Mouse (Mus musculus) retina, postnatal 1 day (tissue): ENCODE results near the gene Lyzl4.
A peak's percentile ranks its signal among the peaks of the same experiment; 100 is the strongest.
"Not testable (repeated sequence)": the region's sequence is repeated elsewhere in the genome, so short reads cannot be mapped to it uniquely, and the experiment has no call there.

ENCODE experiments used
- DNase-seq: peaks from one replicate; pipeline ENCODE4 v3.0.0-alpha.2; 2012

The Lyzl4 gene

DNA sequence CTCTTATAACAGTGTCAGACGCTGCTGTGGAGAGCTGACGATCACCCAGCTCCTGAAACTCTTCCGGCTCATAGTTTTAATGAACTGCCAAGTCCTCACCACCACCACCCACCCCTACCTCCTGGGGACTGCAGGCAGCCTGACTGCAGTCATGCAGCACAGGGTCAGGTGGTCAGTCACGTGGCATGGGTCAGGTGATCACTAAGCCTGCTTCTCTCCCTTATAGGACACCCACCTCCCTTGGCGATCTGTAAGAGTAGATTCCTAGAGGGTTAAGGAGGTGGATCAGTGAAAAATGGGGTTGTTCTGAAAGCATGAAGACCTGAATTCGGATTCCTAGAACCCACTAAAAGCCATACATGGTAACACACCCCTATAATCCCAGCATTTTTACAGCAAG is 42.3 kb downstream of the Lyzl4 start:
- DNase-seq = no peak

DNA sequence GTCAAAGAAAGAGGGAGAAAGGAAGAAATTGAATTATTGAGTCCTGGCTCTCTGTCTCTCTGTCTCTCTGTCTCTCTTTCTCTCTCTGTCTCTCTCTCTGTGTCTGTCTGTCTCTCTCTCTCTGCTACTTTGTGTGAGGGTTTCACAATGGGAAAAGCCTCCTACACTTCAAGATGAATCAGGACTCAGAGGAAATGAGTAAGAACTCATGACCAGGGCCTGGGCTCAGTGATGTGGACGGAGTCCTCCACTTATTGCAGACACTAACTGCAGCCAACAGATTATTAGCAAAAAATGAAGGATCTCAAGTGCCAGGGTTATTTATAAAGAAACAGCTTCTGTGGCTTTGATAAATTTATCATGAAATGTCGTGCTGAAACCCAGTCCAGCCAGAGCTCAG is 43.8 kb downstream of the Lyzl4 start:
- DNase-seq = no peak

DNA sequence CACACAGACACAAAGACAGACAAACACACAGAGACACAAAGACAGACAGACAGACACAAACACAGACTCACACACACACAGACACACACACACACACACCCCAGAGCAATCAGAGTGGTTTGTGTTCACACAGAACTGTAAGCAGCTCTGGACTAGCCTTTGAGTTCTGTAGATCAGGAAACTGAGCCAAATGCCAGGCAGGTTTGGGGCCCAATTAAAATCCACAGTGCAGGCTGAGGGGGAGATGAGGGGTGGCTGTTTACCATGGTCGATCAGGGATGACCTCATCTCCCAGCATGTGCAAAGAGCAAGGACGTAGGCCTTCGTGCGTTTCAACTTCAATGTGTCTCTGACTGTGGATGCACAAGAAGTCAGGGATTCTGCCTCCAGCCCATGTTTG is 47.1 kb downstream of the Lyzl4 start:
- DNase-seq = peak; percentile 27

DNA sequence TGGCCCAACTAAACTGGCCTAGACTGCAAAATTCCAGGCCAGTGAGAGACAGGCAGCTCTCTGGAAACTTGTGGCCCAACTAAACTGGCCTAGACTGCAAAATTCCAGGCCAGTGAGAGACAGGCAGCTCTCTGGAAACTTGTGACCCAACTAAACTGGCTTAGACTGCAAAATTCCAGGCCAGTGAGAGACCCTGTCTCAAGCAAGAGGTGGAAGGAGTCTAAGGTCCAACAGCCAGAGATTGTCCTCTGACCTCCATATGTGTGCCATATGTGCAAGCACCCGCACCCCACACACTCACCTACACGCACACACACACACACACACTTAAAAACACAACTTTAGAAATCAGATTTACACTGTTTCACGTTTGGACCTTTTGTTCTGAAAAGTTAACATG is 48.1 kb downstream of the Lyzl4 start:
- not testable (repeated sequence) for DNase-seq

DNA sequence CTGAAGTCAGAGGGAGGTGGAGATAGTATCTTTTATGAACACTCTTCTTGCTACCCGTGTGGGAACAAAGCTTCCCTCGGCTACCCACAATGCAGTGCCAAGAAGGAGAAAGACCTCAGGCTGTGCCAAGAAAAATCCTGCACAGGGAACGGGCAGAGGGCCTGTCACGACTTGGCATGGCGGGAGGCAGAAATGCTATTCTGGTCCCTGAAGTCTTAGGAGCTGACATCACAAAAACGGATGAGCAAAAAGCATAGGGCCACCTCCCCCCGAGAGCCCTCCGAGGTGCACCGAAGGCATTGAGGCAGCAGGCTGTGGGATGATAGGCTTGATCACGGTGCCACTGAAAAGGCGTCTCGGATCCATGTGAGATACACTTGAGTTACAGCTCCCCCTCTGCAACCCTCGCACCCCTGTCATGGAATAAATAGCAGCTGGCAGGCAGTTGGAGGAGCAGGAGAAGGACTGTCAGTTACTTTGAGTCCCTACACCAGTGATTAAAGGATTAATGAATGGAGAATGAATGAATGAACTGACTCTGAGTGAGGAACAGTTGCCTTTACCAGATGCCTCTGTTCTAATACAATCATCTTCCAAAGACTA is 48.8 kb downstream of the Lyzl4 start:
- DNase-seq = peak; percentile 22

DNA sequence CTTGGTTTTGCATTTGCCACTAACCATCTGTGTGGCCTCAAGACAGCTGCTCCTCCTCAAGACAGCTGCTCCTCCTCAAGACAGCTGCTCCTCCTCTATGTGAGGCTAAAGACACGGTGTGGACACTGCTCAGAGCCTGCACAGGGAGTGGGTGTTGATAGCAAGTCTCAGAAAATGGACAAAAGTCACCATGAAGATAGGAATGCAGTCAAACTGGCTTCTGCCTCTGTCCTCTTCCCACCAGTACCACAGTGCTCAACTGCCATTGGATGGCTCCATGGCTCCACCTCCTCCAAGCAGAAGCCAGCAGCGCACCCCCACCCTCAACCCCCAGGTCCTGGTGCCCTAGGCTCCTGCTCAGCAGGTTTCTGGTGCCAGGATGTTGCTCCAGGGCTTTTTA is 52.4 kb downstream of the Lyzl4 start:
- DNase-seq = no peak

DNA sequence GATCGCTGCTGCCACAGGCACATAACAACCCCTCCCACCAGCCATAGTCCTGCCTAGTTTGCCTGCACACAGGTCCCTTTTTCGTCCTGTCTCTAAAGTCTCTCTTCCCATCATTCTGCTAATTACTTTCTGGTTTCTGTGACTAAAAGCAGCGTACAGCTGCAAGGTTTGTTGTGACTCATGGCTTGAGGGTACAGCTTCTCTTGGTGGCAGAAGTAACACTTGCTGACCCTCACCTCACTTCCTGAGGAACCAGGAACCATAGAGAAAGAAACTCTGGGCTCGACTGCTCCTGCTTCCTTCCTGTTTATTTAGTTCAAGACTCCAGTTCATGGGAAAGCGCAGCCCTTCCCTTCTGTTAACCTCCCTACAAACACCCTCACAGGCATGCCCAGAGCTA is 67.5 kb downstream of the Lyzl4 start:
- no peak for DNase-seq

DNA sequence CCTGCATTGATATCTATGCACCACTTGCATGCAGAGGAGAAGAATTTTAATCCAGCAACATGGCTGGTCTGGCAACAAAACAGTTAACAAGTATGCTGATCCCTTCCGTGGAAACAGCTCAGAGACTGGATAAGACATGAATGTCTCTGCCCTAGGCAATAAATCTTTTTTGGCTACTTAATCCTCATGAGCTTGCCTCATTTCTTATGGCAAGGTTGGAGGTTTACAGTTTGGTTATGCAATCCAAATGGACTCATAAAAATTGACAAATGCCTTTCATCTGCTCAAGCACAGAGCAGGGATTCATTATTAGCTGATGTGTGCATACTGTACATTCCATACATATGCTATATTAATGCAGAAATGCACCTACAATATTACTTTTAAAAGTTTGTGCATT is 73.4 kb downstream of the Lyzl4 start:
- no peak for DNase-seq

DNA sequence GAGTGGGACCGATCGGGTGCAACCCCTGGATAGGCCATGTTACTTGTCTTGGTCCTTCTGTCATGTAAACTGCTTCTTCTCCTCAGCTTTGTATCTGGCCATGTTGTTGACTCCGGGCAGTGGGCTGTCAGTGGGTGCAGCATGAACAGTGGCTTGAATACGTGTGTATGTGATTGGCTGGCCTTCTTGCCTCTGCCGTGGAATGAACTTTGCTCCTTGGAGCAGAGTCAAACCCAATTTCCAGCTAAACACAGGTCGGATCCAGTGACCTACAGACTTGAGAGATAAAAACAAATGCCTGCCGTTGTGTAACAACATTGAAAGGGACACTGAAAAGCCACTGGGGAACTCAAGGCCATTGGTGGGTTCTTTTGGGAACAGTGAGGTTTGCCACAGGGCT is 75.5 kb downstream of the Lyzl4 start:
- no peak for DNase-seq

DNA sequence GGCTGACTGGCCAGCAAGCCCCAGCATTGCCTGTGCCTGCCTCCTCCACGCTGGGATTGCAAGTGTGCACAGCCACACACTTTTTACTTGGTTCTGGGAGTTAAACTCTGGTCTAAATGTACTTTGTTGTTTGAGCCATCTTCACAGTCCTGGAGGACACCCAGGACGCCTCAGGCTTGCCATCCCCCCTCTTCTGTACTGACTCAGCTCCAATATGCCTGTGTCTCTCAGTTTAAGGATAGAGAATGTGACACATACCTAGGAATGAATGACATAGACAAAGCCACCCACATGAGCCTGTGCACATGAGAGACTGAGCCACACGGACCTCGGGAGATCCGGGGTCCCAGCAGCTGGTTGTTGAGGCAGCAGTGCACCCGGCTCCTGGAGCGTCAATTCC is 78.6 kb downstream of the Lyzl4 start:
- no peak for DNase-seq

DNA sequence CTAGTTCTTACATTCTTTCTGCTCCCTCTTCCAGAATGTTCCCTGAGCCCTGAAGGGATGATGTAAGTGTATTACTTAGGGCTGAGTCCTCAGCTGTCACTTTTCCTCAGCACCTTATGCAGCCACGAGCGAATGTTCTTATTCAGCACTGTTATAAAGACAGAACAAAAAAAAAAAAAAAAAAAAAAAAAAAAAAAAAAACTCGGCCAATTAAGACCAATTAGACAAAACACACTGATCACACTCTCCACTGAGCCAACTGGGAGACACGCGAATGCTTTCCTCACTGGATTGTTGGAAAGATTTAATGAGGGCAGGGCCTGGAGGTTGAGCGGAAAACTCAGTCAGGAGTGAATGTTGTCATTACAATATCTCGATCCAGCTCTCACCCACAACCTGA is 81.4 kb downstream of the Lyzl4 start:
- peak; percentile 89 for DNase-seq

DNA sequence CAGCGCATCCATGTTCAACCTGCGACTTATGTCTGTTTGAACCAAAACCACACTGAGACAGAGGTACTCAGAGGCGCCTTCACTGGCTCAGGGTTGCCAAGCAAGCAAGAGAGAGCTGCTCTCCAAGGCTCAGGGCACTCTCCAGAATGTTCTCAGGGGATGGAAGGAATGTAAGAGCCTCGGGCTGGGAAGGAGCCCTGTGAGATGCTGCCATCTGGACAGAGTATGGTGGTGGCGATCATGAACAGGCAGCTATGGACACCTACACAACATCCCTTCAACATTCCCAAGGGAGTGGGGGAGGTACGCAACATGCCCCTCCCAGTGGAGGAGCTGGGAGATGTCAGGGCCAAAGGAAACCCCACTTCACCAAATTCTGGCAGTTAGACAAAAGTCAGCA is 83.7 kb downstream of the Lyzl4 start:
- no peak for DNase-seq

DNA sequence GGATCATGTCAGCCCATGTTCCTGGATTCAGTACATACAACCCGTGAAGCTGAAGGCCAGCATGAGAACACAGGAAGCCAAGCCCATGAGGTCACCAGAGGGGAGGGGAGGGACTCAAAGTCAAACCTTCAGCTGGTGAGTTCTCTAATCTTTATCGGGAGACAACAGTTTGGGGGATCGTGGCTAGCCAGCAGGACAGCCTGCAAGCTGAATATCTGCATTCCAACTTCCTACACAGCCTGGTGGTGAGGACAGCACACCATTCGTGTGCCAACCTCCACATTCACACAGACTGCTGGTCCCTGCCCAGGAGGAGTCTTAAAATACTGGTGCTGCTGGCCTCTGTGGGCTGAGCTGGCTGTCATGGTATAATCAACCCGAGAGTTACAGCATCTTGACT is 85.0 kb downstream of the Lyzl4 start:
- DNase-seq = no peak

DNA sequence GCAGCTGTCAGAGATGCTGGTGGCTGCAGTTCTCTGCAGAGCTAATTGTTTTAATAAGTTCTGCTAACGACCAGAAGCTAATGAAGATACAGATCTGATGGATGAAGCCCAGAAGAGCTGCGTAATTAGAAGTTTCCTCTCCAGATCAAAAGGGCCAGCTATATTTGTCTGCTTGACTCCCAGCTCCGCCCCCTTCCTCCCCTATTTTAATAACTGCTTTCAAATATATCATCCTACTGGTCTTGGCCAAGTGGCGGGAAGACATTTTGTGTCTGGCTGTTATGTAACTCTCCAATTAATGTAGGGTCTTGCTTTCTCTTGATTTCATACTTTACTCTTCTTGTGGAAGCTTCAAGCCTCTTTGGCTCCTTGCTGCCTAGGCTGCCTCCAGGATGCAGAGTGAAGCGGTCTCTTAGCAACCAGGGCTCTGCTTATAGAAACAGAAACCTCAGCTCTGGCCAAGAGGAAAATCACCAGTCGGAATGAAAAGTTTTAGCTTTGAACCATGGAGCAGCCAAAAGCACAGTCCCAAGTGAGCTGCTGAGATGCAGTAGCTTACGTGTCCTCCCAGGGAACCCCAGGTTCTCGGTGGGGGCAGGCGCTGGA is 86.4 kb downstream of the Lyzl4 start:
- DNase-seq = peak; percentile 82

DNA sequence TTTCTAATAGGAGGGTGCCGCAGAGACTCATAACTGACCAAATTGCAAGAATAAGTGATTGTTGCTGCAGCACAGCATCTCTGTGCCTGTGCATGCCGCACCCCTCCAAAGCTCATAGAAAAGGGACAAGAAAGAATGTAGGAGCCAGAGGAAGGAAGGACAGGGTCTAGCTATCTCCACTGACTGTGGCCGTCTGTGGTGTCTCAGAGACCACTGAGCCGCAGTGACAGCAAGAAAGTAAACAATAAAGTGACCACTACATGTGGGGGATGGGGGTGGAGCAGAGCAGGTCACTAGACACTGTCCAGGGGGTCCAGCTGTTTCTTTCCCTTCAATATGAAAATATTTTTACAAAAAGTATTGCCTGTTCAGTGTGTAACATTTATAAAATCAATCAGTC is 88.3 kb downstream of the Lyzl4 start:
- DNase-seq = no peak

DNA sequence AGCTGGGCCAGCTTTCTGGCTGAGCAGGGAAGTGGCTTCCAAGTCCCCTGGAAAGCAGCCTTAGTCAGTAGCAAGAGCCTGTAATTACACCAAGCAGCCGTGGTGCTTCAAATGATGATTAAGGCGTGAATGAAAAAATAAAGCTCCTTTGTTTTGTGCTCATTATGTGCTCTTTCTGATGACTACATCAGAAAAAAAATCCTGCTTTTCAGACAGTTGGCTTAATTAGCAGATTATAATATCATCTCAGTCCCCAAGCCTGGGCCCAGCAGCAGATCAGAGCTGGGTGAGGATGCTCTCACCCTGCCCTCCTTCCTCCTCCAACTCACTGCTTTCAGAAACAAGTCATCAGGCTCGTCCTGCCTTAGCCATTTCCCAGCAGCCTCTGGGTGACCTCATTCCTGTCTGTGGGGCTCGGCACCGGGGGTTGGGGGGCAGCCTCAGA is 91.5 kb downstream of the Lyzl4 start:
- peak; percentile 82 for DNase-seq

DNA sequence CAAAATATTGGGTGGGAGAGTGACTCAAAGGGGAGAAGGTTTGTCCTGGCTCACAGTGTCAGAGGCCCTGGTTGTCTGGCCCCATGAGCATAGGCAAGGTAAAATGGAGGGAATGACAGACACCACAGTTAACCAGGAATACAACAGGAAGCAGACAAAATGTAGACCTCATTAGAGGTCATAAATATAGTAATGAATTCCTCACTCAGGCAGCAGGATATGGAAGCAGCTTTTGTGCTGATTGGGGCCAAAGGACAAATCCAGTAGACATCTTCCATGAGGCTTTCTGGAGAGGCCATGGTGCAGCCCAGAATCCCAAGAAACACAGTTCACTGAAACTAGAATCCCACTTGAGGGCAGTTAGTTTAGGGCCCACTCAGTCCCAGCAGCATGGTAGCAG is 92.5 kb downstream of the Lyzl4 start:
- DNase-seq = no peak

DNA sequence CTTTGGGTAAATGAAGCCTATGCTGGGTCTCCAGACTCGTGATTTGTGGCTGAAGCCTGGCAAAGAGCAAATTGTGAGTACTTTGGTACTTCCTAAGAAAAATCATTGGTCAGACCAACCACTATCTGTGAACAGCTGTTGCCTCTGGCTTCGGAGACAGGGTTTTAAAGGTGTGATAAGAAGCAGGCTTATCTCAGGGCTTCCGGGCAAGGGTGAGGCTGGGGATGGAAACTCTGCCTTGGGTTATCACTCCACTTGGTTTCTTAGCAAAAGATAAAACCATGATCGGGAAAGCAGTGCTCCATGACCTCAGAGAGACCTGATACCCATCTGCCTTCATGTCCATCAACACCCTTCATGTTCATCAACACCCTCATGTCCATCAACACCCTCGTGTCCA is 92.9 kb downstream of the Lyzl4 start:
- DNase-seq = no peak

DNA sequence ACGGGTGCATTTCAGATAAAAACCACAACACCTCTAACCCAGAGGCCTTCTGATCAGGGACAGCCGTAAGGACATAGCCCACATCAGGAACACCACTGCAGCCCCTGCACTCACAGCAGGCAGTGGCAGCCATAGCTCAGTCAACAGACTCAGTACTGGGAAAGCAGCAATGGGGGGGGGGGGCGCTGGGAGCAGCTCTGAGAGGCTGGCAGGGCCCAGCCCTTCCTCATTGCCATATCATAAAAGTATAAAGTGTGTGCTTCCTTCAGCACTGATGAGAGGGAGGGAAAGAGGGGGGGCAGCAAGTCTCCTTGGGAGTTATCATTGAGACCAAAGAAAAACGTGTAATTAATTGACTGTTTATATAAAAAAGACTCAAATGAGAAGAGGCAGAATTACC is 94.5 kb downstream of the Lyzl4 start:
- no peak for DNase-seq

DNA sequence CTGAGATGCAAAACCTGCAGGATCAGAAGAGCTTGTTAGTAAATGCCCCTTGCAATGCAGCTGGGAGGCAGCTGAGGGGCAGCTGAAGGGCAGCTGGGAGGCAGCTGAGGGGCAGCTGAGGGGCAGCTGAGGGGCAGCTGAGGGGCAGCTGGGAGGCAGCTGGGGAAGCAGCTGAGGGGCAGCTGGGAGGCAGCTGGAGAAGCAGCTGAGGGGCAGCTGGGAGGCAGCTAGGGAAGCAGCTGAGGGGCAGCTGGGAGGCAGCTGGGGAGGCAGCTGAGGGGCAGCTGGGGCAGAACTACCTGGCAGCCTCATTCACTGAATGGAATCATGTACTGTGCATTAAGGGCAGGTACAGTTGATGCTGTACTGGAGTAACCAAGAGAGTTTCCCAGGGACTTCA is 100.4 kb downstream of the Lyzl4 start:
- DNase-seq = peak; percentile 30

DNA sequence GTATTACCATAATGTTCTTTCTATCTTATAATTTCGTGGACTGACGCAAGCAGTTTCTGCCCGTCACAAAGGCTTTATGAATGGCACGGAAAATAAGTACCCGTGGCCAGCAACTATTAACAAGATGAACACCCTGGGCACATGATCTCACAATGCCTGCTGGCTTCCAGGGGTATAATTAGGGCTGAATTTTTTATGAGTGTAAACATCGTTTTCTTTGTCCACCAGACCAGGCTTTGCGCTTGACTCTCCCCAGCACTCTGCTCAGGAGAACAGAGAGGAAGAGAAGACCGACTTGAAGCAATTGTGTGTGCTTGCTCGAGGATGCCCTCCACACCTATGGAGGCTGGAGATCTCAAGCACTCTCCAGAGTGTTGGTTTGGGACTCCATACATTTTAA is 109.3 kb downstream of the Lyzl4 start:
- DNase-seq = peak; percentile 43

DNA sequence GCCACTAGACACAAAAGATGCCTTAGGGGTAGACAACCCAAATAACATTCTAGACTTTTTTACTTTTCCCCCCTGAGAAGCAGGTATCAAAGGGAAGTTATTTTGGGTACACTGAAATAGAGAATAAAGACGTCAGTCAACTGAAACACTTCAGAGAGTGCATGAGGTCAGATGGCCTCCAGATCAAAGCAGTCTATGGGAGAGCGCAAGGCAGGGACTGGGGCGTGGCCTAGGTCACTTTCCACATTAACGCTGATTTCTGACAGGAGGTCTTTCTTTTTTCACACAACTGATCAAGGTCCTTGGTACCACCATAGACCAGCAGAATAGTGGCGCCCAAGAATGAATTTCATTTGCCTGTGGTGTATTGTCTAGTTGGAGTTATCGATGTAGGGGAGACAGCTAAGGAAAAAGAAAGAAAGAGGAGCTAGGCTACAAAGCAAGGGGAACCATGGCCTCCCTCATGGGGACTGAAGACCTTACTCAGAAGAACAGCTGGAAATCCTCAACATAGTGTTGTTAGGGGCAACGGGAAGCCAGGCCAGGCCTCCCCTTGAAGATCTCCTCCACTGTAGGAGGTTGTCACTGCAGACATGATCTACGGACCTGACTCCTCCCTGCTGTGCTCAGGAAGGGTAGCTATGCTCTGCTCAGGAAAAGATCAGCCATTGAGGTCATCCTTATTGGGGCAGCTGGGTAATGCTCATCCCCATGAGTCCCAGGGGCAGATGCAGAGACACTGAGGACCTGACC is 113.1 kb downstream of the Lyzl4 start:
- DNase-seq = no peak
